16 mouse cellular contexts compared by ENCODE assay signal in the genomic region with DNA sequence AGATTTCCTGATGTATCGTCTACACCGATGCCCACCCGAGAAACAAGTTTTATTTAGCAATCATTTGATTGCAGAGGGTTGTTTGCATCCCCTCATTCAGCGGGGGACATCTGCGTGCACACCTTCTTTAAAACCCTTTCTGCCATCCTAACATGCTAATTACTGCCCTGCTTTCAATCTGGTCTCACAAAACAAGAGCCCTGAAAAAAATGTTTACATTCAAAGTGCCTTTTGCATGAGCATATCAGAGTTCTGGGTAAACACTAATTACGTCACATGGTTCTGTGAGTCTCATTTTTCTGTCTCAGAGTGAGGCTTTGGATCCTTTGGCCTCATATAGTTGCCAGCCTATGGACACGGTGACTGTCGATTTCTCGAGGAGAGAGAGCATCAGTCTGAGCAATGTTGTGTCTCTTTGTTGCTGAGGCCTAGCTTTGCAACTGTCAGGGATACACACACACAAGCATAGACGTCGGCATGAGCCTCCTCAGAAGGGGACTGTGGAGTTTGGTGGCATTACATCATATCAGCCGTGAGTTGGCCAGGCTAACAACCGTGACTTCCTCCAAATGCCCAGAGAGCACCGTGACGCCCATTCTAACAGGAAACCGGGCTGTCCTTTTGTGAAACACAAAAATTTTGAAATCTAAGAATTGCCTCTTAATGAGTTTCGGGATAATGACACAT.
DNase-seq lines count a peak whose midpoint lies in the region; ATAC-seq and TF ChIP-seq lines count a peak whose summit lies in the region.
"Had no signal": no experiment of that assay in that cellular context is flagged by ENCODE, and none has a peak within 500 bp of the region (broad histone marks: within the 10 kb centered on the region; RNA-seq: fewer than 3 reads in every experiment).

No protein-coding gene starts in this region.

- no peaks in the 10 kb centered on the region for H3K36me3 ChIP-seq in lung, postnatal 0 days (ENCODE audit: insufficient read depth, low read length)
- no peaks in the 10 kb centered on the region for H3K36me3 ChIP-seq in embryonic facial prominence, embryonic 14.5 days (ENCODE audit: control insufficient read depth, insufficient read depth, low read length)
- H3K36me3 ChIP-seq in hindbrain, embryonic 14.5 days (replicated peaks; ENCODE audit: control insufficient read depth, insufficient read depth) = no peaks in the 10 kb centered on the region
- H3K36me3 ChIP-seq: kidney, embryonic 15.5 days had no signal

- no peak for TF ChIP-seq EP300 in lung, postnatal 0 days (IDR thresholded peaks at IDR 0.05)

- no peak overlapping the region for H3K27ac ChIP-seq in lung, postnatal 0 days (ENCODE audit: low read length)
- H3K27ac ChIP-seq in embryonic facial prominence, embryonic 14.5 days (replicated peaks; ENCODE audit: low read depth, low read length) = no peak overlapping the region
- H3K27ac ChIP-seq in hindbrain, embryonic 14.5 days = no peak overlapping the region
- H3K27ac ChIP-seq: kidney, embryonic 15.5 days; left cerebral cortex, adult 2 months had no signal

- no peaks in the 10 kb centered on the region for H3K4me1 ChIP-seq in lung, postnatal 0 days (ENCODE audit: insufficient read depth, low read depth, low read length)
- H3K4me1 ChIP-seq in embryonic facial prominence, embryonic 14.5 days (ENCODE audit: control insufficient read depth, insufficient read depth, low read length) = no peaks in the 10 kb centered on the region; the same call in 1 of the 2 replicates
- H3K4me1 ChIP-seq in hindbrain, embryonic 14.5 days (replicated peaks; ENCODE audit: control insufficient read depth, insufficient read depth, low read length) = peaks cover 6% of the 10 kb centered on the region; the same call in 1 of the 2 replicates

- no peak overlapping the region for H3K4me2 ChIP-seq in lung, postnatal 0 days (replicated peaks; ENCODE audit: low read depth, low read length)
- H3K4me2 ChIP-seq in embryonic facial prominence, embryonic 14.5 days (ENCODE audit: low read depth, low read length) = no peak overlapping the region
- H3K4me2 ChIP-seq in hindbrain, embryonic 14.5 days (replicated peaks) = no peak overlapping the region
- H3K4me2 ChIP-seq: kidney, embryonic 15.5 days had no signal

- no peaks in the 10 kb centered on the region for H3K9me3 ChIP-seq in lung, postnatal 0 days (ENCODE audit: low read length)
- no peaks in the 10 kb centered on the region for H3K9me3 ChIP-seq in embryonic facial prominence, embryonic 14.5 days (ENCODE audit: control insufficient read depth, low read length)
- no peaks in the 10 kb centered on the region for H3K9me3 ChIP-seq in hindbrain, embryonic 14.5 days (ENCODE audit: control insufficient read depth, low read length)
- H3K9me3 ChIP-seq: kidney, embryonic 15.5 days had no signal

- no peak for TF ChIP-seq CTCF in lung, postnatal 0 days (IDR thresholded peaks at IDR 0.05)

- peak; percentile 27 for DNase-seq in lung, postnatal 0 days (ENCODE audit: low spot score)
- no peak for DNase-seq in lung, postnatal 25 days (ENCODE audit: low spot score)
- DNase-seq in embryonic facial prominence, embryonic 14.5 days (ENCODE audit: low spot score) = no peak
- no peak for DNase-seq in hindbrain, embryonic 14.5 days (ENCODE audit: low spot score)
- DNase-seq in testis, postnatal 10 days (ENCODE audit: low spot score) = no peak
- DNase-seq in left cerebral cortex, postnatal 36 days (ENCODE audit: low spot score in 2 of 2) = no peak
- DNase-seq: cerebellum, adult 2 months; gastrocnemius, postnatal 36 days; heart, postnatal 10 days; right cerebral cortex, adult 18-20 months; thymus, postnatal 25 days had no signal

- ATAC-seq in lung, postnatal 0 days = peak; percentile 52
- peak; percentile 35; the same call in 1 of the 2 replicates for ATAC-seq in embryonic facial prominence, embryonic 14.5 days (ENCODE audit: low read depth)
- ATAC-seq in hindbrain, embryonic 14.5 days (ENCODE audit: low FRiP score) = 0 out of 2 replicates have a peak, but pooled peaks have one; percentile 44
- ATAC-seq in neutrophil, adult 5-6 weeks (ENCODE audit: extremely low read depth, insufficient number of reproducible peaks, low FRiP score, poor library complexity, severe bottlenecking) = peak; percentile 80

- no peak overlapping the region for H3K4me3 ChIP-seq in lung, postnatal 0 days (ENCODE audit: low read depth, low read length)
- no peak overlapping the region for H3K4me3 ChIP-seq in embryonic facial prominence, embryonic 14.5 days (ENCODE audit: low read depth, low read length)
- no peak overlapping the region for H3K4me3 ChIP-seq in hindbrain, embryonic 14.5 days (replicated peaks; ENCODE audit: low read length)
- H3K4me3 ChIP-seq: kidney, embryonic 15.5 days; left cerebral cortex, adult 2 months; myocyte had no signal

- 66% methylated on average over 17 of the region's 17 CpGs for WGBS in lung, postnatal 0 days
- 44% methylated on average over 17 of the region's 17 CpGs for WGBS in embryonic facial prominence, embryonic 14.5 days
- WGBS in hindbrain, embryonic 14.5 days = 46% methylated on average over 17 of the region's 17 CpGs

- H3K9ac ChIP-seq in lung, postnatal 0 days (replicated peaks; ENCODE audit: low read depth) = no peak overlapping the region
- no peak overlapping the region for H3K9ac ChIP-seq in embryonic facial prominence, embryonic 14.5 days (ENCODE audit: low read depth, low read length)
- H3K9ac ChIP-seq in hindbrain, embryonic 14.5 days = 0 out of 2 replicates have a peak overlapping the region, but pooled peaks have one; percentile 11
- H3K9ac ChIP-seq: kidney, embryonic 15.5 days had no signal

- H3K27me3 ChIP-seq in lung, postnatal 0 days (replicated peaks; ENCODE audit: insufficient read depth, low read length) = no peaks in the 10 kb centered on the region
- H3K27me3 ChIP-seq in embryonic facial prominence, embryonic 14.5 days (replicated peaks; ENCODE audit: control insufficient read depth, insufficient read depth, low read length) = no peaks in the 10 kb centered on the region
- no peaks in the 10 kb centered on the region for H3K27me3 ChIP-seq in hindbrain, embryonic 14.5 days (ENCODE audit: control insufficient read depth, insufficient read depth, low read length)
- H3K27me3 ChIP-seq: CH12.LX; kidney, embryonic 15.5 days had no signal

- intact Hi-C loops in left cerebral cortex, postnatal 36 days (cut with DNase I) = loop anchor here (5.0 to 10.0 kb wide), 3 partner anchors 387 to 717 kb away; no protein-coding TSS in a partner anchor
